Comparison of ENCODE assay signal across 10 mouse cellular contexts in the genomic region with DNA sequence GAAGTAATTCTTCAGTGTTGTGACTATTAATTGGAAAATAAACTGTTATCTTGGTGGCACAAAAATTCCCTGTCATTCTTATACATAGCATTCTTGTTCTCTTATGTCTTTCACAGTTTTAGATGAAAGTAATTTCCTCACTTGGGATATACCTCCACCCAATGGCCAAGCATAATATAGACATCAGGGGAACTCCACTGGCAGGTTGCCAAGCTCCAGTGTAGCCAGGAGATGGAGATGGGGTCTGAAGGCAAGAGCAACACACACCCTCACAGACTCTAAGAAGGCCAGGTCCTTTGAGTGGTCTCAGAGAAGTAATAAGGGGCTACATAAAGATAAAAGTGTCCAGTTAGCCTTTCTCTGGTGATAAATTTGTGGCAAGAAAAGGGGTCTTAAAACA. TPM values are rescaled to one million over a fixed set of nuclear protein-coding genes. Genes with fewer than 3 reads are reported as not detected.
DNase-seq lines count a peak whose midpoint lies in the region; ATAC-seq and TF ChIP-seq lines count a peak whose summit lies in the region.
"Had no signal": no experiment of that assay in that cellular context is flagged by ENCODE, and none has a peak within 500 bp of the region (broad histone marks: within the 10 kb centered on the region; RNA-seq: fewer than 3 reads in every experiment).

No protein-coding gene starts in this region.

- TF ChIP-seq CTCF in stomach, postnatal 0 days (IDR thresholded peaks at IDR 0.05; ENCODE audit: low read depth): peak; percentile 36; the same call in 1 of the 2 replicates
- TF ChIP-seq CTCF in heart, adult 2 months (IDR thresholded peaks at IDR 0.05): no peak

- peak; percentile 47 for DNase-seq in layer of hippocampus, adult 11-12 months (ENCODE audit: low spot score)
- no peak for DNase-seq in layer of hippocampus, adult 9-10 months (ENCODE audit: low spot score)
- peak; percentile 29 to 37 for DNase-seq in frontal cortex, postnatal 25 days (ENCODE audit: low spot score in 2 of 2)
- DNase-seq in mesoderm, embryonic 11.5 days (ENCODE audit: low read depth, low spot score): peak; percentile 47
- DNase-seq in stomach, postnatal 0 days (ENCODE audit: low spot score): no peak
- DNase-seq in thymus, postnatal 10 days (ENCODE audit: low spot score in 2 of 2): no peak
- no peak for DNase-seq in gastrocnemius, adult 18-20 months (ENCODE audit: low spot score)
- DNase-seq in heart, adult 2 months: no peak
- DNase-seq: gastrocnemius, adult 2 months had no signal

- no peak for TF ChIP-seq POLR2A in heart, adult 2 months (IDR thresholded peaks at IDR 0.05; ENCODE audit: insufficient read depth, low read depth, low read length)

- no peak overlapping the region for H3K4me2 ChIP-seq in stomach, postnatal 0 days (replicated peaks; ENCODE audit: low read depth)
- H3K4me2 ChIP-seq: liver, embryonic 12.5 days had no signal

- no peaks in the 10 kb centered on the region for H3K79me2 ChIP-seq in heart, adult 2 months (replicated peaks; ENCODE audit: control insufficient read depth, insufficient read depth, low read length)

- no peaks in the 10 kb centered on the region; the same call in 1 of the 2 replicates for H3K4me1 ChIP-seq in stomach, postnatal 0 days (replicated peaks; ENCODE audit: control insufficient read depth, insufficient read depth)
- H3K4me1 ChIP-seq in heart, adult 2 months (ENCODE audit: control insufficient read depth, insufficient read depth, low read length): no peaks in the 10 kb centered on the region
- H3K4me1 ChIP-seq: liver, embryonic 12.5 days had no signal

- H3K27me3 ChIP-seq in stomach, postnatal 0 days (ENCODE audit: control insufficient read depth, insufficient read depth, low read length): no peaks in the 10 kb centered on the region
- H3K27me3 ChIP-seq in heart, adult 2 months (ENCODE audit: control insufficient read depth, insufficient read depth, low read length): peaks cover 2% of the 10 kb centered on the region; the same call in 1 of the 2 replicates

- TF ChIP-seq EP300 in stomach, postnatal 0 days (optimal IDR thresholded peaks at IDR 0.05): no peak
- TF ChIP-seq EP300 in heart, adult 2 months (IDR thresholded peaks at IDR 0.05; ENCODE audit: insufficient read depth, low read depth, low read length): no peak

- H3K27ac ChIP-seq in stomach, postnatal 0 days (replicated peaks): no peak overlapping the region
- no peak overlapping the region for H3K27ac ChIP-seq in heart, adult 2 months
- H3K27ac ChIP-seq: gastrocnemius, adult 2 months; liver, embryonic 12.5 days had no signal

- ATAC-seq in stomach, postnatal 0 days (ENCODE audit: low FRiP score, low TSS enrichment): no peak
- ATAC-seq: liver, embryonic 12.5 days had no signal

- H3K36me3 ChIP-seq in stomach, postnatal 0 days (ENCODE audit: control insufficient read depth, insufficient read depth, low read length): no peaks in the 10 kb centered on the region
- H3K36me3 ChIP-seq in heart, adult 2 months (ENCODE audit: control insufficient read depth, insufficient read depth, low read length): no peaks in the 10 kb centered on the region
- H3K36me3 ChIP-seq: liver, embryonic 12.5 days had no signal

- no peak overlapping the region for H3K4me3 ChIP-seq in stomach, postnatal 0 days (ENCODE audit: low read depth, low read length)
- H3K4me3 ChIP-seq in heart, adult 2 months: no peak overlapping the region
- H3K4me3 ChIP-seq: gastrocnemius, adult 2 months; liver, embryonic 12.5 days had no signal

- H3K9me3 ChIP-seq in stomach, postnatal 0 days (ENCODE audit: control insufficient read depth, low read length): no peaks in the 10 kb centered on the region
- H3K9me3 ChIP-seq: liver, embryonic 12.5 days had no signal

- intact Hi-C loops in heart, adult 2 months (cut with DNase I): no loop called here

- no peak overlapping the region for H3K9ac ChIP-seq in stomach, postnatal 0 days (ENCODE audit: low read length)
- H3K9ac ChIP-seq in heart, adult 2 months (ENCODE audit: low read depth, low read length): no peak overlapping the region
- H3K9ac ChIP-seq: liver, embryonic 12.5 days had no signal

RNA-seq across cellular contexts. Expression of gene Gabra2, which starts 3.2 kb away (rescaled TPM):
- polyA plus RNA-seq in stomach, postnatal 0 days (2015; fragmentation: Nextera tagmentation; extraction: Ambion mirVana): 0.29 and 0.38 TPM in 2 replicates
- under 1 TPM in 1 of 2 experiments, not detected in 1; 0.36 TPM for total RNA-seq in gastrocnemius, adult 18-20 months (2021)
- under 1 TPM in 1 of 2 experiments, not detected in 1; 0.05 TPM for total RNA-seq in heart, adult 2 months (2021)
- 0.02 TPM in 1 of 2 replicates, not detected in the other for polyA plus RNA-seq in heart, adult 2 months (2012; rRNA removed)

Comparison
In these comparisons a context has a peak if more than half of its experiments do, and no peak if none do; other contexts are left out.
1. DNase-seq: peak in layer of hippocampus, adult 11-12 months (single experiment), frontal cortex, postnatal 25 days (2 of 2) and mesoderm, embryonic 11.5 days (single experiment); none in layer of hippocampus, adult 9-10 months (single experiment), stomach, postnatal 0 days (single experiment), thymus, postnatal 10 days (0 of 2), gastrocnemius, adult 18-20 months (single experiment) and heart, adult 2 months (0 of 2).